Mouse (Mus musculus) neural tube, embryonic 12.5 days (tissue): Measurements from ENCODE around the gene Mboat2. TPM values are rescaled to one million over a fixed set of nuclear protein-coding genes. Genes with fewer than 3 reads are reported as not detected.

Experiments used
- ATAC-seq: fragments of 200-750 bp; cut with Nextera tagmentation; 2 replicates; pipeline ENCODE4 v1.8.0; 2017; ENCODE audit warnings: low read depth, mild to moderate bottlenecking, moderate TSS enrichment, moderate library complexity; ENCODE audit not compliant: low FRiP score
- H3K27ac ChIP-seq: fragments of 300-500 bp; sonication (generic); 2 replicates; pipeline ENCODE4 v1.5.1; 2016
- H3K27me3 ChIP-seq: fragments of 300-500 bp; sonication (generic); replicated peaks from 2 replicates; pipeline ENCODE4 v1.6.1; 2016; ENCODE audit warnings: mild to moderate bottlenecking
- H3K36me3 ChIP-seq: fragments of 300-500 bp; sonication (generic); 2 replicates; pipeline ENCODE4 v1.6.1; 2016; ENCODE audit warnings: mild to moderate bottlenecking
- H3K4me1 ChIP-seq: fragments of 300-500 bp; sonication (generic); 2 replicates; pipeline ENCODE4 v1.6.1; 2016
- H3K4me2 ChIP-seq: fragments of 300-500 bp; sonication (generic); replicated peaks from 2 replicates; pipeline ENCODE4 v1.6.1; 2016; ENCODE audit warnings: mild to moderate bottlenecking
- H3K4me3 ChIP-seq: fragments of 300-500 bp; sonication (generic); 2 replicates; pipeline ENCODE4 v1.5.1; 2016
- H3K9ac ChIP-seq: fragments of 300-500 bp; sonication (generic); 2 replicates; pipeline ENCODE4 v1.6.1; 2016; ENCODE audit warnings: mild to moderate bottlenecking
- H3K9me3 ChIP-seq: fragments of 300-500 bp; sonication (generic); 2 replicates; pipeline ENCODE4 v1.6.1; 2016; ENCODE audit warnings: mild to moderate bottlenecking
- WGBS: fragments of 180-500 bp; shearing (Covaris S2); methylation state at CpG from one replicate; pipeline ENCODE4 v1.1.7; 2016; 5-methylcytosine and 5-hydroxymethylcytosine counted together
- polyA plus RNA-seq: library from polyadenylated mRNA; unstranded; fragments of >200 nt; fragmentation: Nextera tagmentation; extraction: Ambion mirVana; gene quantifications from 2 replicates; pipeline ENCODE4 v1.2.1, GENCODE M21; 2016

Gene Mboat2
- 56.9 and 62.1 TPM in 2 replicates for polyA plus RNA-seq

GRCm38 (mm10) chr12:24830766-24831152 is at the start of gene Mboat2:
Gene Mboat2 (plus strand): TSS chr12:24830879.
- H3K27me3 ChIP-seq = no peaks in the 10 kb centered on the region
- WGBS = under 1% methylated on average over 24 of the region's 24 CpGs
- H3K9ac ChIP-seq = peak within 1 kb of the TSS; percentile 94
- H3K9me3 ChIP-seq = no peaks in the 10 kb centered on the region
- ATAC-seq = peak; percentile 63; the same call in 1 of the 2 replicates
- H3K27ac ChIP-seq = peak within 1 kb of the TSS; percentile 92
- H3K4me1 ChIP-seq = peaks cover 26% of the 10 kb centered on the region
- peak within 1 kb of the TSS; percentile 95 for H3K4me3 ChIP-seq
- no peaks in the 10 kb centered on the region for H3K36me3 ChIP-seq
- peak within 1 kb of the TSS; percentile 78 for H3K4me2 ChIP-seq

GRCm38 (mm10) chr12:24783735-24784134 is 46.9 kb upstream of the Mboat2 start:
- H3K9me3 ChIP-seq = no peaks in the 10 kb centered on the region
- no peak overlapping the region for H3K27ac ChIP-seq
- no peak overlapping the region for H3K4me3 ChIP-seq
- no peak for ATAC-seq
- 71% methylated on average over 4 of the region's 4 CpGs for WGBS
- H3K4me1 ChIP-seq = no peaks in the 10 kb centered on the region
- H3K4me2 ChIP-seq = no peak overlapping the region
- no peak overlapping the region for H3K9ac ChIP-seq
- H3K36me3 ChIP-seq = no peaks in the 10 kb centered on the region
- H3K27me3 ChIP-seq = no peaks in the 10 kb centered on the region

GRCm38 (mm10) chr12:24785882-24786281 is 44.8 kb upstream of the Mboat2 start:
- H3K4me3 ChIP-seq = no peak overlapping the region
- H3K27me3 ChIP-seq = no peaks in the 10 kb centered on the region
- WGBS = 58% methylated on average over 5 of the region's 5 CpGs
- ATAC-seq = no peak
- no peak overlapping the region for H3K27ac ChIP-seq
- H3K36me3 ChIP-seq = no peaks in the 10 kb centered on the region
- no peaks in the 10 kb centered on the region for H3K4me1 ChIP-seq
- no peak overlapping the region for H3K9ac ChIP-seq
- no peaks in the 10 kb centered on the region for H3K9me3 ChIP-seq
- H3K4me2 ChIP-seq = no peak overlapping the region

GRCm38 (mm10) chr12:24786316-24786715 is 44.4 kb upstream of the Mboat2 start:
- Histone ChIP-seq H3K27me3 (no peaks in the 10 kb centered on the region), H3K27ac (no peak overlapping the region), H3K4me3 (no peak overlapping the region), H3K4me1 (no peaks in the 10 kb centered on the region), H3K36me3 (no peaks in the 10 kb centered on the region), H3K9me3 (no peaks in the 10 kb centered on the region), H3K9ac (no peak overlapping the region), H3K4me2 (no peak overlapping the region)
- no peak for ATAC-seq
- 12% methylated on average over 4 of the region's 4 CpGs for WGBS

- Histone ChIP-seq H3K27me3 (no peaks in the 10 kb centered on the region), H3K9me3 (no peaks in the 10 kb centered on the region), H3K4me2 (no peak overlapping the region), H3K36me3 (no peaks in the 10 kb centered on the region), H3K4me3 (no peak overlapping the region), H3K27ac (no peak overlapping the region), H3K4me1 (no peaks in the 10 kb centered on the region), H3K9ac (no peak overlapping the region)
- ATAC-seq = no peak
- 84% methylated on average over 1 of the region's 1 CpGs for WGBS
Measured at GRCm38 (mm10) chr12:24789659-24790058, 41.0 kb upstream of the Mboat2 start.

- H3K9ac ChIP-seq = no peak overlapping the region
- no peaks in the 10 kb centered on the region for H3K9me3 ChIP-seq
- ATAC-seq = no peak
- H3K4me3 ChIP-seq = no peak overlapping the region
- H3K27ac ChIP-seq = no peak overlapping the region
- H3K4me2 ChIP-seq = no peak overlapping the region
- H3K36me3 ChIP-seq = no peaks in the 10 kb centered on the region
- no peaks in the 10 kb centered on the region for H3K4me1 ChIP-seq
- 34% methylated on average over 1 of the region's 1 CpGs for WGBS
- no peaks in the 10 kb centered on the region for H3K27me3 ChIP-seq
Measured at GRCm38 (mm10) chr12:24811230-24811629, 19.4 kb upstream of the Mboat2 start.

- Histone ChIP-seq H3K9me3 (no peaks in the 10 kb centered on the region), H3K36me3 (no peaks in the 10 kb centered on the region), H3K4me2 (no peak overlapping the region), H3K4me3 (no peak overlapping the region), H3K27me3 (no peaks in the 10 kb centered on the region), H3K27ac (no peak overlapping the region), H3K9ac (no peak overlapping the region), H3K4me1 (no peaks in the 10 kb centered on the region)
- ATAC-seq = no peak
- 75% methylated on average over 4 of the region's 4 CpGs for WGBS
Measured at GRCm38 (mm10) chr12:24811906-24812305, 18.8 kb upstream of the Mboat2 start.

- ATAC-seq = no peak
- Histone ChIP-seq H3K36me3 (no peaks in the 10 kb centered on the region), H3K9me3 (no peaks in the 10 kb centered on the region), H3K27me3 (no peaks in the 10 kb centered on the region), H3K4me3 (no peak overlapping the region), H3K27ac (no peak overlapping the region), H3K4me2 (no peak overlapping the region), H3K4me1 (no peaks in the 10 kb centered on the region), H3K9ac (no peak overlapping the region)
- WGBS = 90% methylated on average over 2 of the region's 2 CpGs
Measured at GRCm38 (mm10) chr12:24822831-24823230, 7.8 kb upstream of the Mboat2 start.

GRCm38 (mm10) chr12:24823636-24824354 is 6.9 kb upstream of the Mboat2 start:
- Histone ChIP-seq H3K4me2 (no peak overlapping the region), H3K36me3 (no peaks in the 10 kb centered on the region), H3K27ac (no peak overlapping the region), H3K9me3 (no peaks in the 10 kb centered on the region), H3K27me3 (no peaks in the 10 kb centered on the region), H3K9ac (no peak overlapping the region), H3K4me3 (no peak overlapping the region), H3K4me1 (no peaks in the 10 kb centered on the region)
- ATAC-seq = no peak
- 87% methylated on average over 3 of the region's 3 CpGs for WGBS

GRCm38 (mm10) chr12:24830086-24830485 is 593 bp upstream of the Mboat2 start:
- H3K4me1 ChIP-seq = peaks cover 26% of the 10 kb centered on the region
- peak overlapping the region; percentile 95 for H3K4me3 ChIP-seq

GRCm38 (mm10) chr12:24831153-24831963 is 679 bp downstream of the Mboat2 start:
- H3K27ac ChIP-seq = peak overlapping the region; percentile 92
- H3K4me1 ChIP-seq = peaks cover 26% of the 10 kb centered on the region
- H3K9me3 ChIP-seq = no peaks in the 10 kb centered on the region
- peak overlapping the region; percentile 78 for H3K4me2 ChIP-seq
- H3K4me3 ChIP-seq = peak overlapping the region; percentile 95
- WGBS = under 1% methylated on average over 94 of the region's 95 CpGs
- ATAC-seq = peak; percentile 99
- H3K36me3 ChIP-seq = no peaks in the 10 kb centered on the region
- peak overlapping the region; percentile 94 for H3K9ac ChIP-seq
- no peaks in the 10 kb centered on the region for H3K27me3 ChIP-seq

More at GRCm38 (mm10) chr12:24830086-24830485, 593 bp upstream of the Mboat2 start:
- no peak for ATAC-seq
- H3K27me3 ChIP-seq = no peaks in the 10 kb centered on the region
- peak overlapping the region; percentile 81 for H3K9ac ChIP-seq
- WGBS = 60% methylated on average over 1 of the region's 1 CpGs
- no peaks in the 10 kb centered on the region for H3K36me3 ChIP-seq
- H3K9me3 ChIP-seq = no peaks in the 10 kb centered on the region
- peak overlapping the region; percentile 92; the same call in 1 of the 2 replicates for H3K27ac ChIP-seq
- peak overlapping the region; percentile 78 for H3K4me2 ChIP-seq

- no peak for ATAC-seq
- H3K4me2 ChIP-seq = peak overlapping the region; percentile 78
- H3K4me3 ChIP-seq = peak overlapping the region; percentile 95
- peaks cover 26% of the 10 kb centered on the region for H3K4me1 ChIP-seq
- WGBS = under 1% methylated on average over 32 of the region's 32 CpGs
- H3K27ac ChIP-seq = peak overlapping the region; percentile 81
- no peaks in the 10 kb centered on the region for H3K27me3 ChIP-seq
- no peaks in the 10 kb centered on the region for H3K36me3 ChIP-seq
- H3K9me3 ChIP-seq = no peaks in the 10 kb centered on the region
- H3K9ac ChIP-seq = peak overlapping the region; percentile 94
Measured at GRCm38 (mm10) chr12:24831964-24832427, 1.3 kb downstream of the Mboat2 start.
